Mouse (Mus musculus) midbrain, embryonic 11.5 days (tissue): Measurements from ENCODE around the gene Gm281. TPM values are rescaled to one million over a fixed set of nuclear protein-coding genes. Genes with fewer than 3 reads are reported as not detected.

Source experiments
- ATAC-seq: fragments of 200-750 bp; cut with Nextera tagmentation; 2 replicates; pipeline ENCODE4 v1.8.0; 2017; ENCODE audit warnings: moderate TSS enrichment, moderate library complexity; ENCODE audit not compliant: low FRiP score
- DNase-seq: peaks from one replicate; pipeline ENCODE4 v3.0.0; 2015; ENCODE audit warnings: low spot score; ENCODE audit errors: missing footprints
- H3K27ac ChIP-seq: fragments of 300-500 bp; sonication (generic); 2 replicates; pipeline ENCODE4 v1.5.1; 2014; ENCODE audit warnings: low read depth, low read length
- H3K27me3 ChIP-seq: fragments of 300-500 bp; sonication (generic); 2 replicates; pipeline ENCODE4 v1.6.1; 2014; ENCODE audit warnings: mild to moderate bottlenecking, low read length, moderate library complexity, mixed read lengths; ENCODE audit not compliant: control insufficient read depth, insufficient read depth
- H3K36me3 ChIP-seq: fragments of 300-500 bp; sonication (generic); 2 replicates; pipeline ENCODE4 v1.6.1; 2014; ENCODE audit warnings: mild to moderate bottlenecking, low read length, moderate library complexity, mixed read lengths; ENCODE audit not compliant: control insufficient read depth, insufficient read depth
- H3K4me1 ChIP-seq: fragments of 300-500 bp; sonication (generic); 2 replicates; pipeline ENCODE4 v1.6.1; 2014; ENCODE audit warnings: low read length; ENCODE audit not compliant: control insufficient read depth, insufficient read depth
- H3K4me2 ChIP-seq: fragments of 300-500 bp; sonication (generic); 2 replicates; pipeline ENCODE4 v1.6.1; 2014; ENCODE audit warnings: mild to moderate bottlenecking, moderate library complexity
- H3K4me3 ChIP-seq: fragments of 300-500 bp; sonication (generic); 2 replicates; pipeline ENCODE4 v1.5.1; 2014; ENCODE audit warnings: low read depth, low read length
- H3K9ac ChIP-seq: fragments of 300-500 bp; sonication (generic); 2 replicates; pipeline ENCODE4 v1.6.1; 2014; ENCODE audit warnings: low read length
- H3K9me3 ChIP-seq: fragments of 300-500 bp; sonication (generic); 2 replicates; pipeline ENCODE4 v1.6.1; 2016; ENCODE audit warnings: low read length; ENCODE audit not compliant: control insufficient read depth
- WGBS: fragments of 180-500 bp; shearing (Covaris S2); extraction: QIAGEN DNeasy Blood & Tissue Kit; methylation state at CpG from one replicate; pipeline ENCODE4 v1.1.7; 2014; 5-methylcytosine and 5-hydroxymethylcytosine counted together
- polyA plus RNA-seq: library from polyadenylated mRNA; unstranded; fragments of >200 nt; fragmentation: Nextera tagmentation; extraction: Ambion mirVana; gene quantifications from 2 replicates; pipeline ENCODE4 v1.2.1, GENCODE M21; 2014

The Gm281 gene
- polyA plus RNA-seq, 1 experiment from 2014 or later: not detected

DNA sequence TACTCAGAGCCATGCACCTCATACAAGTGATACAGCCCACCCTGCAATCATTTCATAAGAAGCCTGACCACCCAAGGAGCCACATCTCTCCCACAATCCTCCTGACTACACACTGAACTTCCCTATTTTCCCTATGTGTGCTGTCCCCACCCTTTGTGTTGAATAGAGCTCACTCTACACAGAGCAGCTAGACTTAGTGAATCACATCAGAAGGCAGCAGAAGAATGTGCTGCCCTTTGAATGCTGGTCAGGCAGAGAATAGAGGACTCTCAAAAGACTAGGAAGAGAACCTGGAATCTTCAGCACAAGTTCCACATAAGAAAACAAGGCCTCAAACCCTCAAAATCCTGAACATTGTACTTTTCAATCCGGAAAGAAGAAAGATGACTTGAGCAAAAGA lies 7.8 kb downstream of the Gm281 start:
- no peaks in the 10 kb centered on the region for H3K9me3 ChIP-seq
- ATAC-seq (no peak), DNase-seq (no peak)
- H3K9ac ChIP-seq: no peak overlapping the region
- 73% methylated on average over 1 of the region's 1 CpGs for WGBS
- no peak overlapping the region for H3K27ac ChIP-seq
- no peaks in the 10 kb centered on the region for H3K36me3 ChIP-seq
- no peaks in the 10 kb centered on the region for H3K27me3 ChIP-seq
- H3K4me1 ChIP-seq: no peaks in the 10 kb centered on the region; the same call in 1 of the 2 replicates
- no peak overlapping the region for H3K4me3 ChIP-seq
- H3K4me2 ChIP-seq: no peak overlapping the region

DNA sequence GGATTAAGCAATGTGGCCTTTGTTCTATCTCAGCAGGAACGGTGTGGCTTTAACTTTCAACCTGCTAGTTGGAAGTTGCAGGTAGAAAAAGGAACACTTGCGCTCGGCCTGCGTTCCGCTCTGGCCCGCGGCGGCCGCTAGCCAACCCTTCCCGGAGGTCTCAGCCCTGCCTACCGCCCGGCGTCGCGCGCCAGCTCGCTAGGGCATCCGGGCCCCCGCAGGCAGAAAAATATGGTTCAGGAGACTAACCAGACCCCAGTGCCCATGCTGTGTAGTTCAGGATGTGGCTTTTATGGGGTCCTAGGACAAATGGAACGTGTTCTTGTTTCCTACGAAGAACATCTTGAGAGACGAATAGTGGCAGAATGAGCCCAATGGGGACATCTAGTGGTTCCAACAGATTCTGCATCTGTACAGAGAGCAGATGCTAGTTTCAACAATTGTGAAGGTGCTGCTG lies 12.6 kb downstream of the Gm281 start:
- Histone ChIP-seq H3K27me3 (no peaks in the 10 kb centered on the region), H3K9me3 (no peaks in the 10 kb centered on the region), H3K4me2 (peak overlapping the region; percentile 73), H3K27ac (no peak overlapping the region), H3K4me1 (peaks cover 3% of the 10 kb centered on the region; the same call in 1 of the 2 replicates), H3K36me3 (no peaks in the 10 kb centered on the region), H3K9ac (peak overlapping the region; percentile 80), H3K4me3 (peak overlapping the region; percentile 48)
- DNase-seq: peak; percentile 98
- ATAC-seq: peak; percentile 92
- WGBS: under 1% methylated on average over 22 of the region's 22 CpGs

DNA sequence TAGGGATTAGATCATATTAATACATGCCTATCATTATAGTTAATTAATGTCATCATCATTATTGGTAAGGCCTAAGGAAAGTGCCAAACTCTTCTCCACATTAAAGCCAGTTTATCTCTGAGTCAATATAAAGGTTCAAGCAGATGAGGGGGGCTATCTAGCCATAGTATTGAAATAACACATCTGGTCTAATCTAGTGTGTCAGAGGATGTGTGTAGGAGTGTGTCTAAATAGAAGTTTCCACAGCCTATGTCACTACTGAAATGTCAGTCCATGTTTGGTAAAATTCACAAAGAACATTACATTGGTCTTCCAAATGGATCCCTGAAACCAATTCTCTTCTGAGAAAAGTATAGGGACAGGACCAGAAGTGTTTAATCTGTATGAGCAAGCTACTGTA lies 19.1 kb downstream of the Gm281 start:
- Histone ChIP-seq H3K9me3 (no peaks in the 10 kb centered on the region), H3K36me3 (no peaks in the 10 kb centered on the region), H3K9ac (no peak overlapping the region), H3K4me2 (no peak overlapping the region), H3K4me1 (no peaks in the 10 kb centered on the region), H3K27me3 (no peaks in the 10 kb centered on the region), H3K27ac (no peak overlapping the region), H3K4me3 (no peak overlapping the region)
- ATAC-seq: no peak
- no peak for DNase-seq

DNA sequence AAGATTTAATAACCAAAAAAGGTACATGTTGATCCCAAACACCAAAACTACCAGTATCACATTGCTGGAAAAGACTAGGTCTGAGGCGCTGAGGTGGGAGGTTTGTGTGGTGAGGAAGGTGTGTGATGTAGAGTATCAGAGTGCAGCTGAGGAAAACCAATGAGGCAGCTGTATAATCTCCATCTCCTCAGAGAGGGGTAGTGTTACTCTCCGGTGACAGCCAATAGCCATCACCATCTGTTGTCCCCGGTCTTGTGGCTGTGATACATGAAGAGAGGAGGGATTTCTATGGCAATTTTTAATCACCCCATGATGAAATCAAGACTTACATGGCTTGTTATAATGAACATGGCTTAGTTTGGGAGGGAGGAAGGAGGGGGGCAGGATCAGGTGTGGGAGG lies 20.5 kb downstream of the Gm281 start:
- H3K9ac ChIP-seq: no peak overlapping the region
- H3K4me3 ChIP-seq: no peak overlapping the region
- no peaks in the 10 kb centered on the region for H3K36me3 ChIP-seq
- DNase-seq (peak; percentile 28), ATAC-seq (no peak)
- no peaks in the 10 kb centered on the region for H3K27me3 ChIP-seq
- H3K9me3 ChIP-seq: no peaks in the 10 kb centered on the region
- H3K4me1 ChIP-seq: no peaks in the 10 kb centered on the region
- H3K4me2 ChIP-seq: no peak overlapping the region
- 85% methylated on average over 3 of the region's 3 CpGs for WGBS
- no peak overlapping the region for H3K27ac ChIP-seq

DNA sequence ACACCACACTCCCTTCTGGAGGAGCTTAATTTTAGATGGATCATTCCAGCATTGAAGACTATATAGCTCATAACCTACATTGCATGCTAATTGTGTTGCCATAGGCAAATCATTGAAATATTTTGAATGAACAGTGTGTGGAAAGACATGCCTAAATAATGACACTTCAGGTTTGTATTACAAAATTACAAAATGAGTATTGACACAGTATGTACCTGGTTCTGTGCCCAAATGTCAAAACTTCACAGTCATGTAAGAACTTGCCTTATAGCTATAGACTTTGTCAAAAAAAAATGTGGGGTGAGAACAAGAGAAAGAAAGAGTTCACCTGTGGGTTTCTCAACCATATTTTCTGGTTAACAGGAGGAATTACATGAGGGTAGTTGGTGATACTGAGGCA lies 52.9 kb downstream of the Gm281 start:
- H3K4me3 ChIP-seq: no peak overlapping the region
- no peak for ATAC-seq
- no peaks in the 10 kb centered on the region for H3K4me1 ChIP-seq
- DNase-seq: peak; percentile 44
- H3K27ac ChIP-seq: no peak overlapping the region
- H3K4me2 ChIP-seq: no peak overlapping the region
- no peaks in the 10 kb centered on the region for H3K36me3 ChIP-seq
- H3K27me3 ChIP-seq: no peaks in the 10 kb centered on the region
- H3K9me3 ChIP-seq: no peaks in the 10 kb centered on the region
- no peak overlapping the region for H3K9ac ChIP-seq

DNA sequence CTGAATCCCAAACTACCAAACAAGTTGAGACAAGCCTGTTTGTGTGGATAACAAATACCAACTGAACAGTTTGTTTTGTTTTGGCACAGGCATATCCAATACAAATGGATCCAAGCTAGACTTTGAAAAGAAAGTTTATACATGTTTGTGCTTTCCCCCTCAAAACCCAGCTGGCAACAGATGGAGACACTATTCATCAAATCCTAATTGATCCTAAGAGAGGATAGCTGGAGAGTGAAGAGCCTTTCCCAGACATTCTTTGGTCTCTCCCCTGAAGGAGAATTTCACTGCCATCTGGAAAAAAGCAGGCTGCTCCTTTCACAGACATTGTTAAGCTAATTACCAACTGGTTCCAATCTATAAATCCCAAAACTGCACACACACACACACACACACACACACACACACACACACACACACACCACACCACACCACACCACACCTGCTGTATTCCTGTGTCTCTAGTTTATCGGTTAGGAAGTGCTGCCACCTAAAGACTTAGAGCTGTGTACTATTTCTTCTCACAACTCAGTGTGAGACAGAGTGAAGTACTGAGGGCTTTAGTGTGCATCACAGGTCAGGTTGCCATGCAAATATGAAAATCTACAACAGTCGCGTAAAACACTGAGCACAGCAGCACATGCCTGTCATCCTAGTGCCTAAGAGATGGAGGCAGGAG lies 101.3 kb downstream of the Gm281 start:
- H3K4me3 ChIP-seq: no peak overlapping the region
- no peak overlapping the region for H3K4me2 ChIP-seq
- no peak for DNase-seq
- WGBS: 90% methylated on average over 3 of the region's 3 CpGs
- 0 out of 2 replicates have a peak, but pooled peaks have one; percentile 40 for ATAC-seq
- no peaks in the 10 kb centered on the region for H3K36me3 ChIP-seq
- H3K9ac ChIP-seq: no peak overlapping the region
- H3K9me3 ChIP-seq: no peaks in the 10 kb centered on the region
- H3K27me3 ChIP-seq: no peaks in the 10 kb centered on the region
- no peak overlapping the region for H3K27ac ChIP-seq
- no peaks in the 10 kb centered on the region for H3K4me1 ChIP-seq

DNA sequence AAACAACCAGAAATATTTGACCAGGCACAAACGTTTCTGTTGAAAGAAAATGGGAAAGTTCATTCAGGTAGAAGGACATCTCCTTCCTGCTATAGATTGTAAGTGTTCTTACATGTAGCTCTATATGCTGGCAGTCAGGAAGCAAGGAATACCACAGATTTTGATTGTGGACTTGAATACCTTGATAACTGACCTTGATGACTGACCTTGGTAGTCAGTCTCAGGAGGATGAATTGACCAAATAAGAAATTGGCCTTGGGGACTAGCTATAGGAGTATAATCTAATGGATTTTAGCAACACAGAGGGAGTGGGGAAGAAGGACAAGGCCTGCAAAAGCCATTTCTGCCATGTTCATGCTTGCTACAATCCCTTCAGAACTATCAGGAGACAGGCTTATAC lies 123.8 kb downstream of the Gm281 start:
- Histone ChIP-seq H3K9ac (no peak overlapping the region), H3K9me3 (no peaks in the 10 kb centered on the region), H3K4me2 (no peak overlapping the region), H3K4me1 (no peaks in the 10 kb centered on the region), H3K4me3 (no peak overlapping the region), H3K27ac (no peak overlapping the region), H3K36me3 (no peaks in the 10 kb centered on the region), H3K27me3 (no peaks in the 10 kb centered on the region)
- no peak for DNase-seq
- no peak for ATAC-seq
- WGBS: 44% methylated on average over 1 of the region's 1 CpGs

DNA sequence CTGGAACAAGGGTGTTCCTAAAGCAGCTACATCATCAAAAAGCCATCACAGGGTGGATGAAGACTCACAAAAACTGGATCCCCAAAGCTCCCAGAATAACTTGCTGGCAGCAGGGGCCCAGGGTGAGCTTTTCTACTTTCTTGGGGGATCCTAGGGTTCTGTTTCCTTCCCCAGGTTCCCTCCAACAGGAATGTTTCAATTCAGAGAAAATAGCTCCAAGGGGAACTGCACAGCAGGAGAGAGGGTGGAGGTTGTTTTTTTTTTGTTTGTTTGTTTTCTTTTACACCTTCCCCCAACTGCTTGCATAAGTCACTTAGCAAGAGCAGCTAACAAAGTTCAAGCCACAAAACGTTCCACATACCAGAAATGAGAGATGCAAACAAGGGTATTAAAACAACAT lies 124.3 kb downstream of the Gm281 start:
- H3K27me3 ChIP-seq: no peaks in the 10 kb centered on the region
- H3K27ac ChIP-seq: no peak overlapping the region
- H3K4me3 ChIP-seq: no peak overlapping the region
- H3K36me3 ChIP-seq: no peaks in the 10 kb centered on the region
- no peak for DNase-seq
- 16% methylated on average over 1 of the region's 1 CpGs for WGBS
- H3K9ac ChIP-seq: no peak overlapping the region
- no peak for ATAC-seq
- no peak overlapping the region for H3K4me2 ChIP-seq
- H3K9me3 ChIP-seq: no peaks in the 10 kb centered on the region
- no peaks in the 10 kb centered on the region for H3K4me1 ChIP-seq

DNA sequence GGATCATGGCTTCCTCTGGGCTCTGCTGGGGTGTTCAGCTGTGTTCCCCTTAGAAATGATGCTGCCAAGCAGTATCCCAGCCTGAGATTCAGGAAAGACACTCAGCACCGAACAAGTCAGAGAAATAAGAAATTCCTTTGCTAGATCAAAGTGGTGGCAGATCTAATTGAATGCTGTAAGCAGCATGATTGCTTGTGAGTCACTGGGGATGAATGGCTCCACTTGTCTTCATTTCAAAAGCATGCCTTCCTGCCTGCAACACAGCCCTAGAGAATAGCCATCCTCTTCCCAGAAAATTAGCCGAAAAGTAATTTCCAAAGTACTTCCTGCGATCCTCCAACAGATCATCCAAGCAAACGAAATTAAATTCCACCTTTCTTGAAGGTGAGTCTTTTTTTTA lies 131.3 kb downstream of the Gm281 start:
- H3K4me3 ChIP-seq: no peak overlapping the region
- DNase-seq: no peak
- 78% methylated on average over 4 of the region's 4 CpGs for WGBS
- H3K9ac ChIP-seq: no peak overlapping the region
- H3K4me2 ChIP-seq: no peak overlapping the region
- H3K4me1 ChIP-seq: no peaks in the 10 kb centered on the region
- no peak overlapping the region for H3K27ac ChIP-seq
- no peaks in the 10 kb centered on the region for H3K27me3 ChIP-seq
- ATAC-seq: no peak
- H3K36me3 ChIP-seq: no peaks in the 10 kb centered on the region
- no peaks in the 10 kb centered on the region for H3K9me3 ChIP-seq
